Mouse (Mus musculus): Measurements from ENCODE around the gene Adcy5. TPM values are rescaled to one million over a fixed set of nuclear protein-coding genes. Genes with fewer than 3 reads are reported as not detected.

The Adcy5 gene
- 100 to 1,000 TPM; 122 to 142 TPM for total RNA-seq (2021)
- long read RNA-seq, experiment 1, full-length matches to known transcripts = 32 of 75 reads
- long read RNA-seq, experiment 1, partial matches to known transcripts = 37 of 75 reads
- long read RNA-seq, experiment 1, other reads (novel, unspliced or antisense) = 6 of 75 reads
- long read RNA-seq, experiment 2, full-length matches to known transcripts = 37 of 67 reads
- long read RNA-seq, experiment 2, partial matches to known transcripts = 27 of 67 reads
- long read RNA-seq, experiment 2, other reads (novel, unspliced or antisense) = 3 of 67 reads

- peak; percentile 32 to 50 for DNase-seq (ENCODE audit: low spot score in 2 of 2)
Measured at GRCm38 (mm10) chr16:35154641-35155390, at the start of gene Adcy5. Gene Adcy5, plus strand, starts transcription at chr16:35154877.

- DNase-seq (ENCODE audit: low spot score in 2 of 2) = no peak
Measured at GRCm38 (mm10) chr16:35107985-35108384, 46.7 kb upstream of the Adcy5 start.

GRCm38 (mm10) chr16:35109156-35109555 is 45.5 kb upstream of the Adcy5 start:
- DNase-seq (ENCODE audit: low spot score in 2 of 2) = no peak

- DNase-seq (ENCODE audit: low spot score in 2 of 2) = no peak
Measured at GRCm38 (mm10) chr16:35109656-35110291, 44.9 kb upstream of the Adcy5 start.

GRCm38 (mm10) chr16:35110410-35111142 is 44.1 kb upstream of the Adcy5 start:
- peak; percentile 89 to 91 for DNase-seq (ENCODE audit: low spot score in 2 of 2)

GRCm38 (mm10) chr16:35111143-35111620 is 43.5 kb upstream of the Adcy5 start:
- DNase-seq (ENCODE audit: low spot score in 2 of 2) = peak; percentile 36 to 57

- DNase-seq (ENCODE audit: low spot score in 2 of 2) = no peak
Measured at GRCm38 (mm10) chr16:35113496-35113895, 41.2 kb upstream of the Adcy5 start.

- no peak for DNase-seq (ENCODE audit: low spot score in 2 of 2)
Measured at GRCm38 (mm10) chr16:35116328-35116956, 38.2 kb upstream of the Adcy5 start.

GRCm38 (mm10) chr16:35117436-35117835 is 37.2 kb upstream of the Adcy5 start:
- DNase-seq (ENCODE audit: low spot score in 2 of 2) = no peak

GRCm38 (mm10) chr16:35120603-35121002 is 34.1 kb upstream of the Adcy5 start:
- no peak for DNase-seq (ENCODE audit: low spot score in 2 of 2)

GRCm38 (mm10) chr16:35127270-35127669 is 27.4 kb upstream of the Adcy5 start:
- DNase-seq (ENCODE audit: low spot score in 2 of 2) = no peak

GRCm38 (mm10) chr16:35130172-35130571 is 24.5 kb upstream of the Adcy5 start:
- no peak for DNase-seq (ENCODE audit: low spot score in 2 of 2)

GRCm38 (mm10) chr16:35139416-35139815 is 15.3 kb upstream of the Adcy5 start:
- DNase-seq (ENCODE audit: low spot score in 2 of 2) = no peak

- DNase-seq (ENCODE audit: low spot score in 2 of 2) = no peak
Measured at GRCm38 (mm10) chr16:35139873-35140619, 14.6 kb upstream of the Adcy5 start.

GRCm38 (mm10) chr16:35140620-35140975 is 14.1 kb upstream of the Adcy5 start:
- no peak for DNase-seq (ENCODE audit: low spot score in 2 of 2)

GRCm38 (mm10) chr16:35141839-35142238 is 12.8 kb upstream of the Adcy5 start:
- no peak for DNase-seq (ENCODE audit: low spot score in 2 of 2)

- DNase-seq (ENCODE audit: low spot score in 2 of 2) = no peak
Measured at GRCm38 (mm10) chr16:35146153-35146552, 8.5 kb upstream of the Adcy5 start.

- no peak for DNase-seq (ENCODE audit: low spot score in 2 of 2)
Measured at GRCm38 (mm10) chr16:35153146-35153755, 1.4 kb upstream of the Adcy5 start.

GRCm38 (mm10) chr16:35154245-35154640 is 434 bp upstream of the Adcy5 start:
- peak; percentile 52 to 66 for DNase-seq (ENCODE audit: low spot score in 2 of 2)

Data from left cerebral cortex, adult 18-20 months (tissue).